Comparison of ENCODE assay signal across 16 mouse cellular contexts in the genomic region with DNA sequence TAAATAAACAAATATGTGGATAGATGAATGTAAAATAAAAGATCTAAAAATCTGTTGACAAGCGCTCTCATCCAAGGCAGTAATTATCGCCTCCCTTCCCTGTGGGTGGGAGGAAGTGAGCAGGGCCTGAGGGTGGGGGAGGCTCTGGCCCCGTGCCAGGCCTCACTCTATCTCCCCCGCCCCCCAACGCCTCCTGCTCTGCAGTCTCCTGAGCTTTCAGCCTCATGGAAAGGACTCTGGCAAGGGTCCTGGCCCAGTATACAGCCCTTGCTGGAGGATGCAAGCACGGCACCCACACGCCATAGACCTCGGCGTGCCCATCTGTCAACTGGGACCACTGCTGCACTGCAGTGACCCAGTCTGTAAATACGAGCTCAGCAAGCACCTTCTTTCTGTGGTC.
DNase-seq lines count a peak whose midpoint lies in the region; ATAC-seq lines count a peak whose summit lies in the region.
"Had no signal": no experiment of that assay in that cellular context is flagged by ENCODE, and none has a peak within 500 bp of the region (broad histone marks: within the 10 kb centered on the region; RNA-seq: fewer than 3 reads in every experiment).

No protein-coding gene starts in this region.

- ATAC-seq in forebrain, embryonic 13.5 days, result peak; percentile 71
- ATAC-seq in lung, embryonic 16.5 days (ENCODE audit: low read depth), result 0 out of 2 replicates have a peak, but pooled peaks have one; percentile 38
- ATAC-seq in liver, embryonic 11.5 days (replicated peaks; ENCODE audit: low FRiP score), result no peak
- ATAC-seq: inflammation-experienced regulatory T-cells, adult 6 months; lung, postnatal 0 days had no signal

- WGBS in forebrain, embryonic 13.5 days, result 66% methylated on average over 10 of the region's 10 CpGs
- WGBS in forebrain, embryonic 10.5 days, result 77% methylated on average over 10 of the region's 10 CpGs
- WGBS in lung, embryonic 16.5 days, result 40% methylated on average over 10 of the region's 10 CpGs
- WGBS in liver, embryonic 11.5 days, result 52% methylated on average over 10 of the region's 10 CpGs

- H3K9ac ChIP-seq in forebrain, embryonic 13.5 days, result no peak overlapping the region
- no peak overlapping the region for H3K9ac ChIP-seq in lung, embryonic 16.5 days (ENCODE audit: low read length)
- H3K9ac ChIP-seq in liver, embryonic 11.5 days (ENCODE audit: low read depth, low read length), result no peak overlapping the region
- H3K9ac ChIP-seq: embryonic facial prominence, embryonic 15.5 days; limb, embryonic 13.5 days; neural tube, embryonic 12.5 days had no signal

- peak overlapping the region; percentile 27; the same call in 1 of the 2 replicates for H3K27ac ChIP-seq in forebrain, embryonic 13.5 days
- no peak overlapping the region for H3K27ac ChIP-seq in forebrain, embryonic 10.5 days
- H3K27ac ChIP-seq in lung, embryonic 16.5 days (ENCODE audit: low read length), result no peak overlapping the region
- H3K27ac ChIP-seq in liver, embryonic 11.5 days (ENCODE audit: low read depth, low read length), result no peak overlapping the region
- H3K27ac ChIP-seq: embryonic facial prominence, embryonic 15.5 days; limb, embryonic 13.5 days; neural tube, embryonic 12.5 days had no signal

- H3K9me3 ChIP-seq in forebrain, embryonic 13.5 days (replicated peaks), result no peaks in the 10 kb centered on the region
- no peaks in the 10 kb centered on the region for H3K9me3 ChIP-seq in forebrain, embryonic 10.5 days
- no peaks in the 10 kb centered on the region for H3K9me3 ChIP-seq in lung, embryonic 16.5 days (ENCODE audit: control insufficient read depth, low read length)
- H3K9me3 ChIP-seq in liver, embryonic 11.5 days (ENCODE audit: control insufficient read depth, low read length), result no peaks in the 10 kb centered on the region
- H3K9me3 ChIP-seq: embryonic facial prominence, embryonic 15.5 days; limb, embryonic 13.5 days; midbrain, embryonic 10.5 days; neural tube, embryonic 12.5 days had no signal

- H3K4me3 ChIP-seq in forebrain, embryonic 13.5 days, result no peak overlapping the region
- no peak overlapping the region for H3K4me3 ChIP-seq in forebrain, embryonic 10.5 days
- H3K4me3 ChIP-seq in lung, embryonic 16.5 days (ENCODE audit: low read length), result no peak overlapping the region
- no peak overlapping the region for H3K4me3 ChIP-seq in liver, embryonic 11.5 days (ENCODE audit: low read depth, low read length)
- H3K4me3 ChIP-seq: embryonic facial prominence, embryonic 15.5 days; limb, embryonic 13.5 days; midbrain, embryonic 10.5 days; neural tube, embryonic 12.5 days had no signal

- H3K27me3 ChIP-seq in forebrain, embryonic 13.5 days, result no peaks in the 10 kb centered on the region
- H3K27me3 ChIP-seq in forebrain, embryonic 10.5 days (ENCODE audit: poor library complexity, severe bottlenecking), result no peaks in the 10 kb centered on the region
- no peaks in the 10 kb centered on the region for H3K27me3 ChIP-seq in lung, embryonic 16.5 days (ENCODE audit: control insufficient read depth, insufficient read depth, low read depth, low read length)
- no peaks in the 10 kb centered on the region for H3K27me3 ChIP-seq in liver, embryonic 11.5 days (replicated peaks; ENCODE audit: control insufficient read depth, insufficient read depth, low read length)
- H3K27me3 ChIP-seq: embryonic facial prominence, embryonic 15.5 days; limb, embryonic 13.5 days; neural tube, embryonic 12.5 days had no signal

- peaks cover 23% of the 10 kb centered on the region for H3K4me1 ChIP-seq in forebrain, embryonic 13.5 days
- peaks cover 14% of the 10 kb centered on the region for H3K4me1 ChIP-seq in forebrain, embryonic 10.5 days
- no peaks in the 10 kb centered on the region for H3K4me1 ChIP-seq in lung, embryonic 16.5 days (replicated peaks; ENCODE audit: control insufficient read depth, insufficient read depth, low read length)
- H3K4me1 ChIP-seq in liver, embryonic 11.5 days (replicated peaks; ENCODE audit: control insufficient read depth, insufficient read depth, low read length), result no peaks in the 10 kb centered on the region
- H3K4me1 ChIP-seq: neural tube, embryonic 12.5 days had no signal

- DNase-seq in forebrain, embryonic 10.5 days (ENCODE audit: extremely low spot score, low spot score), result no peak
- DNase-seq in lung, postnatal 14 days, result no peak
- DNase-seq in layer of hippocampus, postnatal 14 days (ENCODE audit: low spot score in 2 of 2), result peak; percentile 27 to 39
- DNase-seq in right cerebral cortex, postnatal 4 days, result peak; percentile 33
- DNase-seq in liver, embryonic 11.5 days (ENCODE audit: low spot score), result no peak
- DNase-seq in c-Kit-positive CD71-positive TER-119-positive erythroid progenitor cells, embryonic 14.5 days (ENCODE audit: low spot score), result no peak
- DNase-seq: adrenal gland, adult 8-10 months; kidney, postnatal 36 days had no signal

- no peak overlapping the region for H3K4me2 ChIP-seq in forebrain, embryonic 13.5 days
- no peak overlapping the region for H3K4me2 ChIP-seq in lung, embryonic 16.5 days (ENCODE audit: low read depth, low read length)
- H3K4me2 ChIP-seq in liver, embryonic 11.5 days, result no peak overlapping the region
- H3K4me2 ChIP-seq: embryonic facial prominence, embryonic 15.5 days; limb, embryonic 13.5 days; neural tube, embryonic 12.5 days had no signal

- no peaks in the 10 kb centered on the region for H3K36me3 ChIP-seq in forebrain, embryonic 13.5 days (ENCODE audit: poor library complexity, severe bottlenecking)
- no peaks in the 10 kb centered on the region for H3K36me3 ChIP-seq in forebrain, embryonic 10.5 days (replicated peaks)
- no peaks in the 10 kb centered on the region for H3K36me3 ChIP-seq in lung, embryonic 16.5 days (ENCODE audit: control insufficient read depth, insufficient read depth, low read length)
- H3K36me3 ChIP-seq in liver, embryonic 11.5 days (ENCODE audit: control insufficient read depth, insufficient read depth, low read length), result no peaks in the 10 kb centered on the region
- H3K36me3 ChIP-seq: embryonic facial prominence, embryonic 15.5 days; limb, embryonic 13.5 days; midbrain, embryonic 10.5 days; neural tube, embryonic 12.5 days had no signal

Comparison
In these comparisons a context has a peak if more than half of its experiments do, and no peak if none do; other contexts are left out.
1. DNase-seq: peak in layer of hippocampus, postnatal 14 days (2 of 2) and right cerebral cortex, postnatal 4 days (single experiment); none in forebrain, embryonic 10.5 days (single experiment), lung, postnatal 14 days (single experiment), liver, embryonic 11.5 days (single experiment) and c-Kit-positive CD71-positive TER-119-positive erythroid progenitor cells, embryonic 14.5 days (single experiment).